In genomic region chr8:71484736-71485135, GRCm38 (mm10) we compare ENCODE assay signal across 8 mouse cellular contexts. TPM values are rescaled to one million over a fixed set of nuclear protein-coding genes. Genes with fewer than 3 reads are reported as not detected.
A peak's percentile ranks its signal among the peaks of the same experiment; 100 is the strongest.
DNase-seq lines count a peak whose midpoint lies in the region; ATAC-seq and TF ChIP-seq lines count a peak whose summit lies in the region.

No protein-coding gene starts in this region.

- H3K36me3 ChIP-seq in heart, embryonic 15.5 days, result no peaks in the 10 kb centered on the region
- H3K36me3 ChIP-seq in hindbrain, embryonic 14.5 days (replicated peaks; ENCODE audit: control insufficient read depth, insufficient read depth), result peaks cover 32% of the 10 kb centered on the region
- H3K36me3 ChIP-seq in midbrain, embryonic 14.5 days (ENCODE audit: control insufficient read depth, insufficient read depth, low read length), result peaks cover 48% of the 10 kb centered on the region

- peak overlapping the region; percentile 83 for H3K4me3 ChIP-seq in heart, embryonic 15.5 days
- peak overlapping the region; percentile 88; the same call in 1 of the 2 replicates for H3K4me3 ChIP-seq in cortical plate, adult 2 months (ENCODE audit: insufficient read depth, low read length)
- peak overlapping the region; percentile 90 for H3K4me3 ChIP-seq in hindbrain, embryonic 14.5 days (replicated peaks; ENCODE audit: low read length)
- H3K4me3 ChIP-seq in midbrain, embryonic 14.5 days (replicated peaks; ENCODE audit: low read depth, low read length), result peak overlapping the region; percentile 94

- H3K27ac ChIP-seq in heart, embryonic 15.5 days, result no peak overlapping the region
- no peak overlapping the region for H3K27ac ChIP-seq in cortical plate, adult 2 months (ENCODE audit: insufficient read depth, low read length)
- no peak overlapping the region for H3K27ac ChIP-seq in hindbrain, embryonic 14.5 days
- no peak overlapping the region for H3K27ac ChIP-seq in midbrain, embryonic 14.5 days (replicated peaks; ENCODE audit: low read depth, low read length)

- peaks cover 30% of the 10 kb centered on the region for H3K4me1 ChIP-seq in heart, embryonic 15.5 days (replicated peaks)
- H3K4me1 ChIP-seq in cortical plate, adult 2 months (ENCODE audit: control insufficient read depth, insufficient read depth, low read length), result peaks cover 5% of the 10 kb centered on the region; the same call in 1 of the 2 replicates
- peaks cover 26% of the 10 kb centered on the region for H3K4me1 ChIP-seq in hindbrain, embryonic 14.5 days (replicated peaks; ENCODE audit: control insufficient read depth, insufficient read depth, low read length)
- peaks cover 28% of the 10 kb centered on the region for H3K4me1 ChIP-seq in midbrain, embryonic 14.5 days (ENCODE audit: control insufficient read depth, insufficient read depth, low read length)

- no peak for ATAC-seq in heart, embryonic 15.5 days (replicated peaks; ENCODE audit: insufficient number of reproducible peaks, insufficient read depth, low FRiP score, low read depth)
- ATAC-seq in hindbrain, embryonic 14.5 days (ENCODE audit: low FRiP score), result no peak
- ATAC-seq in midbrain, embryonic 14.5 days (ENCODE audit: low FRiP score, low TSS enrichment), result no peak

- H3K27me3 ChIP-seq in heart, embryonic 15.5 days, result peaks cover 19% of the 10 kb centered on the region
- H3K27me3 ChIP-seq in hindbrain, embryonic 14.5 days (ENCODE audit: control insufficient read depth, insufficient read depth, low read length), result no peaks in the 10 kb centered on the region
- no peaks in the 10 kb centered on the region for H3K27me3 ChIP-seq in midbrain, embryonic 14.5 days (ENCODE audit: control insufficient read depth, insufficient read depth, low read length)

- peak overlapping the region; percentile 96 for H3K4me2 ChIP-seq in heart, embryonic 15.5 days
- peak overlapping the region; percentile 84 for H3K4me2 ChIP-seq in hindbrain, embryonic 14.5 days (replicated peaks)
- peak overlapping the region; percentile 80 for H3K4me2 ChIP-seq in midbrain, embryonic 14.5 days (ENCODE audit: low read length)

- TF ChIP-seq POLR2A in cortical plate, adult 2 months (IDR thresholded peaks at IDR 0.05; ENCODE audit: extremely low read depth, insufficient read depth, low read length), result no peak

- no peak for DNase-seq in heart, postnatal 4 days
- DNase-seq in hindbrain, embryonic 14.5 days (ENCODE audit: low spot score), result no peak
- no peak for DNase-seq in midbrain, embryonic 14.5 days
- no peak for DNase-seq in ovary, postnatal 10 days (ENCODE audit: low spot score)
- DNase-seq in cerebellum, adult 9-10 months, result no peak
- no peak for DNase-seq in adrenal gland, postnatal 4 days (ENCODE audit: low spot score in 2 of 2)

- no peak for TF ChIP-seq CTCF in cortical plate, adult 2 months (IDR thresholded peaks at IDR 0.05; ENCODE audit: extremely low read depth, insufficient read depth, low read length)

- no peaks in the 10 kb centered on the region for H3K9me3 ChIP-seq in heart, embryonic 15.5 days (replicated peaks)
- H3K9me3 ChIP-seq in hindbrain, embryonic 14.5 days (ENCODE audit: control insufficient read depth, low read length), result no peaks in the 10 kb centered on the region
- H3K9me3 ChIP-seq in midbrain, embryonic 14.5 days (ENCODE audit: control insufficient read depth, low read length), result no peaks in the 10 kb centered on the region

- 92% methylated on average over 19 of the region's 19 CpGs for WGBS in heart, embryonic 15.5 days
- 92% methylated on average over 19 of the region's 19 CpGs for WGBS in hindbrain, embryonic 14.5 days
- WGBS in midbrain, embryonic 14.5 days, result 94% methylated on average over 19 of the region's 19 CpGs

- H3K9ac ChIP-seq in heart, embryonic 15.5 days, result peak overlapping the region; percentile 88; the same call in 1 of the 2 replicates
- H3K9ac ChIP-seq in hindbrain, embryonic 14.5 days, result peak overlapping the region; percentile 99
- peak overlapping the region; percentile 98 for H3K9ac ChIP-seq in midbrain, embryonic 14.5 days (replicated peaks; ENCODE audit: low read length)

RNA-seq across cellular contexts. Expression of gene Ano8, which starts 1.0 kb away (rescaled TPM):
- 0.81 and 1.9 TPM in 2 replicates for polyA plus RNA-seq in heart, embryonic 15.5 days (2015; fragmentation: Nextera tagmentation; extraction: Ambion mirVana)
- total RNA-seq in heart, postnatal 4 days (2021), result 10 to 100 TPM; 13.5 to 15.4 TPM
- 69.2 and 75.1 TPM in 2 replicates for polyA plus RNA-seq in cortical plate, adult 2 months (2012; rRNA removed)
- polyA plus RNA-seq in hindbrain, embryonic 14.5 days (2014; fragmentation: Nextera tagmentation; extraction: Ambion mirVana), result 8.5 and 10.6 TPM in 2 replicates
- polyA plus RNA-seq in midbrain, embryonic 14.5 days (2014; fragmentation: Nextera tagmentation; extraction: Ambion mirVana), result 7.7 and 9.4 TPM in 2 replicates
- total RNA-seq in adrenal gland, postnatal 4 days (2021), result 10 to 100 TPM; 25.9 to 26.3 TPM

RNA-seq across cellular contexts. Expression of gene Gtpbp3, which starts 3.2 kb away (rescaled TPM):
- polyA plus RNA-seq in heart, embryonic 15.5 days (2015; fragmentation: Nextera tagmentation; extraction: Ambion mirVana), result 10.5 and 11.8 TPM in 2 replicates
- total RNA-seq in heart, postnatal 4 days (2021), result 10 to 100 TPM; 17.8 to 20.1 TPM
- 35.0 and 37.4 TPM in 2 replicates for polyA plus RNA-seq in cortical plate, adult 2 months (2012; rRNA removed)
- polyA plus RNA-seq in hindbrain, embryonic 14.5 days (2014; fragmentation: Nextera tagmentation; extraction: Ambion mirVana), result 4.7 and 7.3 TPM in 2 replicates
- polyA plus RNA-seq in midbrain, embryonic 14.5 days (2014; fragmentation: Nextera tagmentation; extraction: Ambion mirVana), result 4.9 and 5.2 TPM in 2 replicates
- 10 to 100 TPM; 30.6 to 32.0 TPM for total RNA-seq in adrenal gland, postnatal 4 days (2021)

RNA-seq across cellular contexts. Expression of gene Dda1, which starts 15.7 kb away (rescaled TPM):
- 68.4 and 84.1 TPM in 2 replicates for polyA plus RNA-seq in heart, embryonic 15.5 days (2015; fragmentation: Nextera tagmentation; extraction: Ambion mirVana)
- total RNA-seq in heart, postnatal 4 days (2021), result 10 to 100 TPM; 42.0 to 46.2 TPM
- 115 and 126 TPM in 2 replicates for polyA plus RNA-seq in cortical plate, adult 2 months (2012; rRNA removed)
- polyA plus RNA-seq in hindbrain, embryonic 14.5 days (2014; fragmentation: Nextera tagmentation; extraction: Ambion mirVana), result 218 and 236 TPM in 2 replicates
- 213 and 233 TPM in 2 replicates for polyA plus RNA-seq in midbrain, embryonic 14.5 days (2014; fragmentation: Nextera tagmentation; extraction: Ambion mirVana)
- 10 to 100 TPM; 61.2 to 61.4 TPM for total RNA-seq in adrenal gland, postnatal 4 days (2021)

RNA-seq across cellular contexts. Expression of gene Mrpl34, which starts 20.0 kb away (rescaled TPM):
- polyA plus RNA-seq in heart, embryonic 15.5 days (2015; fragmentation: Nextera tagmentation; extraction: Ambion mirVana), result 149 and 188 TPM in 2 replicates
- total RNA-seq in heart, postnatal 4 days (2021), result 100 to 1,000 TPM in 1 of 2 experiments, 10 to 100 TPM in 1; 96.0 to 107 TPM
- polyA plus RNA-seq in cortical plate, adult 2 months (2012; rRNA removed), result 47.8 and 50.0 TPM in 2 replicates
- polyA plus RNA-seq in hindbrain, embryonic 14.5 days (2014; fragmentation: Nextera tagmentation; extraction: Ambion mirVana), result 158 and 195 TPM in 2 replicates
- polyA plus RNA-seq in midbrain, embryonic 14.5 days (2014; fragmentation: Nextera tagmentation; extraction: Ambion mirVana), result 199 and 222 TPM in 2 replicates
- 10 to 100 TPM; 87.7 to 89.8 TPM for total RNA-seq in adrenal gland, postnatal 4 days (2021)

RNA-seq across cellular contexts. Expression of gene Abhd8, which starts 21.3 kb away (rescaled TPM):
- polyA plus RNA-seq in heart, embryonic 15.5 days (2015; fragmentation: Nextera tagmentation; extraction: Ambion mirVana), result 34.6 and 45.0 TPM in 2 replicates
- total RNA-seq in heart, postnatal 4 days (2021), result 10 to 100 TPM; 37.7 to 39.3 TPM
- polyA plus RNA-seq in cortical plate, adult 2 months (2012; rRNA removed), result 475 and 506 TPM in 2 replicates
- 125 and 126 TPM in 2 replicates for polyA plus RNA-seq in hindbrain, embryonic 14.5 days (2014; fragmentation: Nextera tagmentation; extraction: Ambion mirVana)
- polyA plus RNA-seq in midbrain, embryonic 14.5 days (2014; fragmentation: Nextera tagmentation; extraction: Ambion mirVana), result 119 and 133 TPM in 2 replicates
- 10 to 100 TPM; 58.9 to 65.9 TPM for total RNA-seq in adrenal gland, postnatal 4 days (2021)
